Mouse (Mus musculus): ENCODE results near the gene Bola1.

GRCm38 (mm10) chr3:96172197-96173178 is 47.0 kb downstream of the Bola1 start, which contains the start of gene Sf3b4:
- TF ChIP-seq CTCF (IDR thresholded peaks at IDR 0.05; ENCODE audit: low read depth, low read length) (no peak), POLR2A (IDR thresholded peaks at IDR 0.05; ENCODE audit: borderline replicate concordance, low read depth, low read length) (0 out of 2 replicates have a peak, but pooled peaks have one; percentile 56)

Data from bone marrow macrophage, adult 2 months (primary cell).